Mouse (Mus musculus): ENCODE measurements at regions not wholly inside any gene's neighbourhood (a gene's known extent, or its start where the extent isn't known, plus 50 kb on each side); places are given as distances from the start of the nearest gene placed in this dataset.
A peak's percentile ranks its signal among the peaks of the same experiment; 100 is the strongest.

GRCm38 (mm10) chr6:44210901-44211300 is 544.8 kb upstream of the Tpk1 start:
- peak; percentile 84 for DNase-seq (ENCODE audit: low read depth, low spot score)

DNA sequence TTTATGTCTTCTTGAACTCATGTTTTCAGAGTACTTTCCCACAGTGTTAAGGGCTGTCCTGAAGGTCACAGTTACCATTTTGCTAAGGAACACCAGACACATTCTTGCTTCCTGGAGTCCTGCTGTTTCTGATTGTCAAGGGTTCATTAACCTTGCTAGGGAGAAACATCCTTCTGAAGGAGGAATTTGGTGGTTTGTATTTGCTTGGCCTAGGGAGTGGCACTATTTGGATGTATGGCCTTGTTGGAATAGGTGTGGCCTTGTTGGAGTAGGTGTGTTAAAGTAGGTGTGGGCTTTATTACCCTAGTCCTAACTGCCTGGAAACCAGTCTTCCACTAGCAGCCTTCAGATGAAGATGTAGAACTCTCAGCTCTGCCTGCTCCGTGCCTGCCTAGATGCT is 538.4 kb upstream of the Tpk1 start:
- peak; percentile 94 for DNase-seq (ENCODE audit: low read depth, low spot score)

- DNase-seq (ENCODE audit: low read depth, low spot score) = peak; percentile 56
Measured at GRCm38 (mm10) chr6:44203831-44204230, 537.8 kb upstream of the Tpk1 start.

DNA sequence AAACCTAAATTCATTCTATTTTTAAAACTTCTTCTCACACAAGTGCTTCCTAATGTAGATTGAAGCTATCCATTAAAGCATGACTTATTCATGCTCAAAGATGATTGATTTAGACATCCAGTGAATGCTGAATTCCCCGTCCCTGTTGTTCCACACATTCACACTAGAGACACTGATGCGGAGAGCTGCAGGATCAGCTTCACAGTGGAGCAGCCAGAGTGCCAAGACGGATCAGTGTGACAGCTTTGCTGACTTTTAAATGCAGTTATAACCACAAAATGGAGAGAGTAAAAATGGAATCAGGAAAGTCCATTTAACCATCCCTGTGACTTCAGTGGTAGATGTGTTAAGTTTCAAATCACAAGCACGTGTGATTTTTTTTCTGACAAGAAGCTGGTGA is 513.8 kb upstream of the Tpk1 start:
- no peak for DNase-seq (ENCODE audit: low read depth, low spot score)
